Mouse (Mus musculus) urinary bladder, postnatal 14 days (tissue): Measurements from ENCODE around the gene Cyp2w1.
A peak's percentile ranks its signal among the peaks of the same experiment; 100 is the strongest.

Source experiments
- DNase-seq: peaks from one replicate; pipeline ENCODE4 v3.0.0; 2021; ENCODE audit warnings: low spot score

Cyp2w1 gene

DNA sequence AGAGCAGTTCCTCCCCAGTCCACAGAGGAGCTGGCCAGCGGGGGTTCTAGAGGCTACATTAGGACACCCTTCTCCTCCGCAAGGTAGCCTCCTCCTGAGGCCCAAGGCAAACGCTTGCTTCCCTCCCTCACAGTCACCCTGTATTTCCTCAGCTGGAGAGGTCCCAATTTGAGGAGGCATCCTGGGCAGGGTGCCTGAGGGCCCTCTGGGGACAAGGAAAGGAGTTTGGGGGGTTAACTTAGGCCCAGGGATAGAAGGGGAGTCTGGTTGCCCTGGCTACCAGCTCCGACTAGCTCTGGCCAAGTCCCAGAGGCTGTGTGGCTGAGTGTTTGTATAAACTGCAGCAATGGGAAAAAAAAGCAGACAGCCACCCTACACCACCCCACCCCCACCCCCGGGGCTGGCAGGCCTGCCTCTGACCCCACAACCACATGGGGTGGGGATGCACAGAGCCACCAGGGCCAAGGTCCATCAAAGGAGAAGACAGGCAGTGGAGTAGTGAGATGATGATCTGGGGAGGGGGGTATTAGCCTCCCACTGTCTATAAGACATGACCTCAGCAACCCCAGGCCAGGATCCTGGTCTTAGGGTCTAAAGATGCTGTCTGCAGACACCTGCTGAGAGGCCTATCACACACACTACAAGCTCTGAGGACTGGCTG lies 12.6 kb downstream of the Cyp2w1 start:
- no peak for DNase-seq

DNA sequence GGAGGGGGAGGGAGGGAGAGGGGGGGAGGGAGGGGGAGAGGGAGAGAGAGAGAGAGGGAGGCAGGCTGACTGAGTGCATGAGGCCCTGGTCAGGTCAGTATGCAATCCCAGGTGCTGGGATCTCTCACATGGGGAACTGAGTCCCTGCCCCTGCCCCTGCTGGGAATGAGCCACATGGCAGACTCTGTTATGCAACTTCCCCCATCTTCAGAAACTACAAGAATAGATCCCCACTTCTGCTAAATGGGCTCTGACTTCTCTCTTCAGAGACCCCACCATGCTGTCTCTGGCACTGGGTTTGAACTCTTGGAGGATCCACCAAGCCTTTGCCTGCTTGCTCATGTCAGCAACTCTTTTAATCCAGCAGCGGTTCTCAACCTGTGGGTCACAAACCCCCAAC lies 13.4 kb downstream of the Cyp2w1 start:
- no peak for DNase-seq

DNA sequence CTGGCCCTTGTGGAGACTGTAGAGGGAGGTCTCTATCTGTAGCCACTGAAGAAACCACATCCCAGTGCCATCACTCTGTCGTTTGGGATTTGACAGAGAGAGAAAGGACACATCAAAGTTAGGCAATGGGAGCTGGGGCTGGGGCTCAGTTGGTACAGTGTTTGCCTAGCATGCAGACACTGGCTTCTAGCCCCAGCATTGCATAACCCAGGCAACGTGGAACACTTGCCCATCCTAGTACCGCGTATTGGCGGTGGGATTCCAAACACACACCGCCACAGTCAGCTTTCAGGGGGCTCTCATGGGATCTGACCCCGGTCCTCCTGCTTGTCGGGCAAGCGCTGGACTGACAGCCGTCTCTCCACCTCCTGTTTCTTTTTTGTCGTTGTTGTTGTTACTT lies 14.1 kb downstream of the Cyp2w1 start:
- no peak for DNase-seq

DNA sequence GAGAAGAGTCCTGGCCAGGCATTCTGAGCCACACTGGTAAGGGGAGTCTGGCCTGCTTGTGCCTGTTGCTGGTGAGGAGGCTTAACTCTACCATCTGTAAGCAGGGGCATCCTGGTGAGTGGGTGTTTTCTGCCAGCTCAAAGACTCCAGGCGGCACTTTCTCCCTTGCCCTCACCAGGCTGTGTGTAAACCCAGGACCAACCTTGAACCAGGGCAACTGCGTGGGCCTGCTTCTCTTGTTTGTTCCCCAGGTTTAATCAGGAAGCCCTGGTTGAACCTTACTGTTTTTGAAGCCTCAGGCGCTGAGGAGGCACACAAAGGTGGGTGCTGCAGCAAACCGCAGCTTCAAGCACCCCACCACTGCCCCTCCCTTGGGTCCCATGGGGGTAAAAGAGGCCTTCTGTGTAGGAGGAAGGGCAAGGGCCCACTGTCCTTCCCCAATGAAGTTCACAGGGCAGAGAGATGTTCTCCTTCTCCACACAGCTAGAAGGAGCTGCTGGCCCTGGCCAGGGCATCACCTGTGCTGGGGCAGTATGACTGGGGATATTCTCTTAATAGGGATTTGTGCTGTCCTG lies 15.6 kb downstream of the Cyp2w1 start:
- DNase-seq, result no peak

DNA sequence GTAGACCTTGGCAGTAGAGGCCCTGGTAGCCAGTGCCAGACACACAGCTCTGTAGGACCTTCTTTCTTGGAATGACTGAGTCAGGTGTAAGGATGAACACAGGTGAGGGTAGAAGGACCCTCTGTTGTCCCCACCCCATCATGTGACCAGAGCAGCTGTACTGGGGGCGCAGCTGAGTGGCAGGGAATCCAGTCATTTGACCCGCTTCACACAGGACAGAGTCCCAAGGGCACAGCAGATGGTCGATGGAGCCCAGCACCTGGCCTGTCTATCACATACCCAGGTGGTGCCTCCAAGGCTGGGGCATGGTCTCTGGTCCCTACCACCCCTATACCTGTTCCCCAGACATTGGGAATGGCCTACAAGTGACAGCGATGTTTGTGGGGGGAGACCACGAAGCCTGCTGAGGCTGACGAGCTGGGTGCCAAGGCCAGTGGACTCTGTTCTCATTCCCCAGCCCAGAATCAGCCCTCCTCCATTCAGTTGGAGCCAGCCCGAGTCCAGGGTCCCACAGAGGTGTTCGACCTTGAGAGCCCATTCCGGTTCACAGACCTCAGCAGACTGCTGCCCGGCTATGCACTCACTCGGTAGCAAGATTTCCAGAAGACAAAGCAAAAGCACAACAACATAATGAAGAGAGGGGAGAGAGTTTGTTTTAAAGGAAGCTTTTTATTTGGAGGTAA lies 16.4 kb downstream of the Cyp2w1 start:
- DNase-seq, result no peak

DNA sequence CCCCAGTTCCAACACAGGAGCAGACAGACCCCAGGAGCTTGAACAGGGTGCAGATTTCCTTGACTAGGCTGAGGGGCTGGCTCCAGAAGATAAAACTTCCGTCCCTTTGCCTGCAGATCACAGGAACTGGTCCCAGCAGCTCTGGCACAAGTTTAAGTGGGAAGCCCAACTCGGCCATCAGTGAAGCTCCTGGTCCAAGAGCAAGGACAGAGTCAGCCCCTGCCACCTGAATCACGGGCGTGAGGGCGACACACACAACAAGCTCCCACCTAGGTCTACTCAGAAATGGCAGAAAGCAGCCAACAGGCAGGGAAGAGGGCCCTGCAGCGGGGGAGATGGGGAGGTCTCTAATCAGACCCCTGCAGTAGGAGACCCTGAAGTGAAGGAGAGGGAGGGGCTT lies 17.9 kb downstream of the Cyp2w1 start:
- DNase-seq, result no peak

DNA sequence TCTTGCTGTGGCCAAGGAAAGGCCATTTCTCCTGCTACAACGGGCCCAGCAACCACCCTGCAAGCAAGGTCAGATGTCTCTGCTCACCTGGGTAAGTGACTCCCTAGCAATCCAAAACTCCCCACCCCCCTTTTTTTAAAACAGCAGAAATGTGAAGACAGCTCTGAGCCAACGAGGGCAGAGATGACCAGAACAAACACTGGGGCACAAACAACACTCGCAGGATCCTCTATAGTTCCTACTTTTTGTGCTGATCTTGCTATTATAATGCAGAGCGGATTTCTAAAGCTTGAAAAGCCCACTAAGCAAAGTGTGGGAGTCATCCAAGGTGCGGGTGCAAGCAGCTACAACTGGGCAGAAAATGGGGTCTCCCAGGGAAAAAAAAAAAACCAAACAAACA lies 18.7 kb downstream of the Cyp2w1 start:
- DNase-seq, result no peak

DNA sequence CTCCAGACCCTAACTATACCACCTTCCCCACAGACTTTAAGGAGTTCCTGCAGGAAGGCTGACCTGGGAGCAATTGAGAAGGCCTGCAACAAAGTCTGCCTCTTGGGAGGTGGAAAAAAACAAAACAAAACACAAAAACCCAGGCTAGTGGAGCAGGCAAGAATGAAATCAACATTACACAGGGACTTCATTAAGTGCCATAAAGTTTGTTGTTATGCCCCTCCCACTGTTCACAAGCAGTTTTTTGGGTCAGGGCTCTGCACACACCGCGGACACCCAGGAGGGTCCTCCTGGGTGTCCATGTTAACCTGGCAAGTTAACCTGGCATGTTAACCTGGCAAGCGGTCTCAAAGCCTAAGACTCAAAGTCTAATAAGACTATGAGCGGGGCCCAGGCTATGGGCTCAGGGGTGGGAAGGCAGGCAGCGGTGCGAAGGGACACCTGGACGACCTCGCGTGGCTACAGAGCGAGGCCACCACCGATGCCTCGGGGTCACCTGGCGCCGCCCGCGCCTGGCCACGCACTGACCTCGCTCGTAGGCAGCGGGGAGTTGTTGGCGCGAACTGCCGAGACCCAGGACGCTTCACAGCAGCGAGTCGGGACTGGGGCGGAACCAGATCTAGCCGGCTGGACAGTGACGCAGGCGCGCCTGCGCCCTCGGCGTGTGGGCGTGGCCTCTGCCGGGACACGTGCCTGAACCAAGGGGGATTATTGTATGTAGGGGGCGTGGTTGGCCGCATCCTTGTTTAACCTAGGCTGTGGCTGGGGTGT lies 19.4 kb downstream of the Cyp2w1 start:
- DNase-seq, result peak; percentile 91

DNA sequence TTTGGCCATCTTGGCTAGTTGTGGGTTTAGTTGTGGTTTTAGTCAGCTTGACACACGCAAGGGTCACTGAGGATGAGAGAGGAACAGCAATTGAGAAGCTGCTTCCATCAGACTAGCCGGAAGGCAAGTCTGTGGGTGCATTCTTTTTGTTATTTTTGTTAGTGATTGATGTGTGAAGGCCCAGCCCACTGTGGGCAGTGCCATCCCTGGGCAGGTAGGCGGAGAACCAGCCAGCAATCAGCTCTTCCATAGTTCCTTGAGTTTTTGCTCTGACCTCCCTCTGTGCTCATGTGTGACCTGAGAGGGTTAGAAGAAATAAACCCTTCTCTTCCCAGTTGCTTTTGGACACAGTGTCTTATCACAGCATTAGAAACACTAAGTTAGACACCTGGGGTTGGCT lies 20.7 kb downstream of the Cyp2w1 start:
- no peak for DNase-seq

DNA sequence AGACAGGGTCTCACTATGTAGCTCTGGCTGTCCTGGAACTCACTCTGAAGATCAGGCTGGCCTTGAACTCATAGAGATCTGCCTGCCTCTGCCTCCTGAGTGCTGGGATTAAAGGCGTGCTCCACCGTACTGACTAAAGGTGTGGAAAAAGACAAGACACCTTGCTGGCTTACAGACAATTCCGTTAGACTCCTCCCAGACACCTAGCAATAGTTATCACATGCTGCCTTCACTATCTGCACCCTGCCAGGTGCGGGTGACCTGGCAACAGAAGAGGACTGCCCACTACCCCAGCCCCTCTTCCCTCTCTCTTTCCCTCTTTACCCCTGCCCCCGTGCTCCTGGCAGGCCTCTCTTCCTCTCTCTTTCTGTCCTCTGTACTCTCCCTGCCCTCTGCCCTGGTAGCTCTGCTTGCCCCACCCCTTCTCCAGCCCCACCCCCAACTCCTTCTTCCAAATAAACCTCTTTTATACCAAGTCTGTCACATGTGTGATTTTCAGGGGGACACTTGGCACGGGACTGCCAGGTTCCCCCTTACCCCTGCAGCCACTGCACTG lies 21.6 kb downstream of the Cyp2w1 start:
- no peak for DNase-seq

DNA sequence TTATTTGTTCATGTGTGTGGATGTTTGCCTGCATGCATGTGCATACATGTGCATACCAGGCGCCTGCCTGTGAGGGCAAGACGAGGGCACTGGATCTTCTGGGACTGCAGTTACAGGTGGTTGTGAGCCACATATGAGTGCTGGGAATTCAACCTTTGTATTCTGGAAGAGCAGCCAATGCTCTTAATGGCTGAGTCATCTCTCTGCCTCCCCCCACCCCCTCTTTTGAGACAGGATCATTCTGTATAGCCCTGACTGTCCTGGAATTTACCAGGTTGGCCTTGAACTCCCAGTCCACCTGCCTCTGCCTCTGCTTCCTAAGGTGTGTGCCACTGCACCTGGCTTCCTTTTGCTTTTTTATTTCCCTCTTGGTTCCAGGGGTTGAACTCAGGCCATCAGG lies 22.4 kb downstream of the Cyp2w1 start:
- DNase-seq, result no peak

DNA sequence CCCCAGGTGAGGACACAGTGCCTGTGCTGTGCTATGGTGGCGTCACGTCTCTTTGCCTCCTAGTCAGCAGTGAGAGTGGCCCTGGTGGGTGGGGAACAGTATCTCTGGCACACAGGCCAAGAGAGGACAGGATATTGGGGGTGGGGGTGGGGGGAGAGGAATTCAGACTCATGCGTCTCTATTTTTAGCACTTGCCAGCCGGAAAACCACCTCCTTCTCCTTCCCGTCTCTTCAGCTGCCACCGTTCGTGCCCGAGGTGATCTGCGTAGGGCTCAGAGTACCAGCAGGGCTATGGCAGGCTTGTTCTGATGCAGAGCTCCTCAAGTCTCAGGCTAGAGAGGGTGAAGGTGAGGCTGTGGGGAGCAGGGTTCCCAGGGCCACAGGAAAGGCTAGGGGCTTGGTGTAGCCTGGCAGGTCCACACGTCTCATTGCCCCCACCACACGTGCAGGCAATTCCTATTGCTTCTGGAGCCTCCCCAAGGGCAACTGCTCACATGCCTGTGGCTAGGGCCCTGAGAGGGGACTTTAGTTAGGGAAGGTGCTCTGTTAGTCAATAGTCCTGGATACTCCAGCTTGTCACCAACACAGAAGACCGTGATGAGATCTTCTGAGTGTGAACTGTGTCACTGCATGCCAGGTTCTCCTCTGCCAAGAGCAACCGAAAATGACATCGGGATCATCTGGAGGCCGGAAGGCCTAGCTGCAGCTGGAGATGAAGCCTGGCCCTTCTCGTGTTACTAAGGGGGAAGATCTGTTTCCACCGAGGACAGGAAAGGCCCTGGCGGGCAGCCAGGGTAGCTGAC lies 25.3 kb downstream of the Cyp2w1 start, which contains the start of gene Gpr146:
Gpr146 (plus strand) TSS at position 230 of the 803 bp plus-strand sequence.
- DNase-seq, result peak; percentile 53

DNA sequence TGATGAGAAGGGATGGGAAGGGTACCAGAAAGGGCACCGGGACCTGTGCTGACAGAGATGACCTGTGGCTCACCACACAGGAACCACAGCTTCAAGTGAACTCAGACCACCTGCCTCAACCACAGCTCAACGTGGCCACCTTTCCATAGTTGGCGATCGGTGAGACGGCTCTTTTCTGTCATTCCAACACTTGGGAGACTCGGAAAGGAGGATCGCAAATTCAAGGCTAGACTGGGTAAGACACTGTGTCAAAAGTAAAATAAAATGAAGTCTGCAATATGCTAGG lies 25.8 kb downstream of the Cyp2w1 start:
- no peak for DNase-seq

DNA sequence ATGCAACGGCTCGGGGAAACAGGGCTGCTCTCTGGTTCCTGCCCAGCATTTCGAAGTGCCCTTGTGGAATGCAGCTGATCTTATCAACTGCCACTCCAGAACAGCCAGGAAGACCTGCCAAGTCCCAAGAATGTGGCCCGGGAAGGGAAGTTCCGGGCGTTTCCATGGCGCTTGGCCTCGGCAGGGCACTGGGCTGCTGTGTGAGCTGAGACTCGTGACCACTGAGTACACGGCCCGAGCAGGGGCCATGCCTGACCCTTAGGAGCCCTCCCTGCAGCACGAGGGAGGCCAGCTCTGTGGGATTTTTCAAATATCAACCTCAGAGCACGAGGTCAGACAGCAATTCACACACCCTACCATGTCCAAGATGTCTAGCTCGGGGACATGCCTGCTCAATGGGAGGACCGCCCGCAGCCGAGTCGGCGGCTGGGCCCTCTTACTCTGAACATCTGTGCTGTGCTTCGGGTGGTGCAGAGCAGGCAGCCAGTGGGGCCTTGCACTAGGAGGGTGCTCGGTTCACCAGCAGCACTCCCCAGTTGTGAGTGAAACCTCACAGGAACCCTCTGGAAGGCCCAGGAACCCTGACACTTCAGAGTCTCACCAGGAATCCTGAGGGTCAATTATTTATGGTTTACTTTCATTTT lies 26.7 kb downstream of the Cyp2w1 start:
- DNase-seq, result peak; percentile 80

DNA sequence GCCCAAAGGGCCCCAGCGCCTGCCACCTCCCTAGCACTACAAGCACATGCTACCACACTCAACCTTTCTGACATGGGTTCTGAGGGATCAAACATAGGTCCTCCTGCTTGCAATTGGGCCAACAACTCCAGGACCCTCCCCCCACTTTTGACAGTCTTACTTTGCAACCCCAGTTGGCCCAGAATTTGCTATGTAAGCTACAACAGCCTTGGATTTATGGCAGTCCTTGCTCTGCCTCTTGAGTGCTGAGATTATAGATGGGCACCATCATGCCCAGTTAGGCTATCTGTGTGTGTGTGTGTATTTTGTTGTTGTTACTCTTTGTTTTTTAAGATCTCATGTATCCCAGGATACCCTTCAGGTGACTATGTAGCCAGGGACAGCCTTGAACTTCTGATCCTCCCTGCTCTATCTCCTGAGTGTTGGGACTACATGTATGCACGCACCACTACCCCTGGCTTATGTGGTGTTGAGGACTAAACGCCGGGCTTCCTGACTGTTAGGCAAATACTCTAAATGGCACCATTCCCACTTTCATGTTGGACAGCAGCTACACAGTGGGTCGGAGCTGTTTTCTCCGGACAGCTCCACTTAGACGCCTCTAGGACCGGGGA lies 27.5 kb downstream of the Cyp2w1 start:
- no peak for DNase-seq

DNA sequence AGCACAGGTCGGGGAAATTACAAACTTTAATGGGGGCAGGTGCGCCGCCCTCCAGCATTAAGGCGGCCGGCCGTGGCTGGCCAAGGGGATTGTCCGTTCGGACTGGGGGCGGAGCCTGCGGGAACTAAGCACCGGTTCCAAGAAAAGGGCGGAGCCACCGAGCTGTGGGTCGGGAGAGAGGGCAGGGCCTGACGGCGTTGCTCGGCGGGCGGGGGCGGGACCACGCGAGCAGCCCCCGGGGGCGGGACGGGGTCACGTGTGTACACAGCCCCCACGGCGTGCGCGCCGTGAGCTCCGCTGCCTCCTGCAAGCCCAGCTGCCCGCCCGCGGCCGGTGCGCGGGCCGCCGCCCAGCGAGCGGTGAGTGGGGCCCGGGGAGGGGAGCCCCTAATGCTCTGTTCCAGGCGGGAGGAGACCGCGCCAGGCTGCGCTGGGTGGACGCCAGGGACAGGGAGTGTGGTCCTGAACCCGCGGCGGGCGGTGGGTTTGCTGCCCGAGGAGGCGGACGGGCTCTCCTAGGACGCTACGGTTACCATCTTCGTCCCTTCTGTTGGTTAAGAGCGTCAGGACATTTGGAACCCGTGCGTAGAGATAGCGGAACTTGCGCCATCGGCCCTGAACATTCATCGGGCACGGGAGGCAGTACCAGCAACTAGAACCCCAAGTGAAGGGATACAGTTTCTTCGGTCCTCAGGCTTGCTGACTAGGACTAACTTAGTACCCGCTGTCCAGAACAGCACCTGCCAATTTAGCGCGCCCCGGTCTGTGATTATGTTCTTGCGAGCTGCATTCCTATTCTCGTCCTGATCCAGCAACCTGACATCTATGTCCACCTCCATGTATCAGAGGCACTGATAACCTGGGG lies 28.2 kb downstream of the Cyp2w1 start:
- peak; percentile 96 for DNase-seq

DNA sequence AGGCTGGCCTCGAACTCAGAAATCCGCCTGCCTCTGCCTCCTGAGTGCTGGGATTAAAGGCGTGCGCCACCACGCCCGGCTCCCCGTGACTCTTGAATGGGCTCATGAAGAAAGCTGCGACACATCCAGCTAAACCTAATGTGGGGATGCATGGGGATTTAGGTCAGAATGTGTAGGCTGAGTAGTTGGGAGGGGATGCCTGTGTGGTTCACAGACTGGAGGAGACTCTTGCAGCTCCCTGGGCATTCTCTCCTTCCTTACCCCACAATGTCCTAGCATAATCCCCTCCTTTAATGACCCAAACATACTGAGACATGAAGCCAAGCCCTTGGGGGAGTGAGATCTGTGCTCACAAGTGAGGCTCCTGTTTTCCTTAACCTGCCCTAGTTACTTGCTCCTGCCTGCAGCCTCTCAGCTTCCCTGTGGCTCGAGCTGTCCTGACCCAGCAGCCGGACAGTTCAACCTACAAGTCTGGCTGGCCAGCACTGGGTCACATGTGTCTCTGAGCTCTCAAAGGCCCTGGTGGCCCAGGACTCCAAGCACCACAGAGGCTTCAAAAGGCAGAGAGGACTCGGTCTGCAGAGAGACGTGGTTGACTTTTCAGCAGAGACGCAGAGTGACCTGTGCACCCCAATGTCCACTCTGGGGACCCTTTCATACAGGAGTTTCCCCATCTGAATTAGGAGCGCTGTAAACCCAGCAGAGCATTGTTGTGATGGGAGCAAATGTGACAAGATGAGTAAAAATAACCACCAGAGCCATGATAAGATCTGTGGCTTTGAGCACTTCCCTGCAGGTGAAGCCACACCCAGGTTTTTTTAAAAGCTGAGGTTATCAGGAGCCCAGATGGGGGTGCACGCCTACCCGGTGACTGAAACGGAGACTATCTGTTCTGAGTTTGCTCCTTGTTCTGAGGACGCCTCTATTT lies 29.4 kb downstream of the Cyp2w1 start:
- DNase-seq, result peak; percentile 37

DNA sequence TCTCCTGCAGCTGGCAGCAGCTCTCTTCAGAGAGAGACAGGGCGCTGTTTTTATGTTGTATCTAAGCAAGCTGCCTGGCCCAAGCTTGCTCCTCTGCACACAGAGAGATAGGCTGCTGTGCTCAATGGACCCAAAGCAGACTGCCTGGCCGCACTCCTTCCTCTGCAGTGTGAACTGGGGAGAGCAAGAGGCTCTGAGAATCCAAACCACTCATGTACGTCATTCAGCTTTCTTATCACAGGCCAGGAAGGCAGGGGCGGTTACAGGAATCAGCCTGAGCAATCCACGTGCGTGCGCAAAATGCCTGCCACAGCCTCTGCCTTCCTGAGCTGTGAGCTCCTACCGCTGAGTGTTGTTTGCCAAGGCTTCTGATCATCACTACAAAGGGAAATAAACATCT lies 30.3 kb downstream of the Cyp2w1 start:
- peak; percentile 41 for DNase-seq

DNA sequence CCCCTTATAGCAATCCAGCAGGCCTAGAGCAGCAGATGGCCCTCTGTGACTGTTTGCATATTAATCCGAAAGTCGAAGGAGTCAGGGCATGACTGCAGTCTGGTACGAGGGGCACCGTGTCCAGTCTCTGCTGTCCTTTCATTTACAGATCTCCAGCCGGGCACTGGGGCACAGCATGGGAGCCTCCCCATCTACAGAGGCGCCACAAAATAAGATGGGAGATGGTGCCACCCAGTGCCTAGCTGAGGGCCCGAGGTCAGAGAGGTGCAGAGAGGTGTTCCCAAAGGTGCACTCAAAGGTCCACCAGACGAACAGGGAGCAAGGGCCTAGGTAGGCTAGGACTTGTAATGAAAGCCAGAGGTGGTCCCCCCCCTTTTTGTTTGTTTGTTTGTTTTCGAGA lies 30.8 kb downstream of the Cyp2w1 start:
- DNase-seq, result no peak
